Mouse (Mus musculus) thymus, adult 2 months (tissue): Measurements from ENCODE around the gene Marveld1.

Experiments
- CTCF ChIP-seq: fragments of 200-500 bp; IDR thresholded peaks from 2 replicates; pipeline ENCODE4 v1.5.1; 2012; ENCODE audit warnings: mild to moderate bottlenecking, control low read depth, low read length, moderate library complexity, borderline replicate concordance; ENCODE audit not compliant: control insufficient read depth, poor library complexity, insufficient read depth; ENCODE audit errors: extremely low read depth
- POLR2A ChIP-seq: fragments of 200-500 bp; IDR thresholded peaks from 2 replicates; pipeline ENCODE4 v1.6.1; 2012; ENCODE audit warnings: mild to moderate bottlenecking, low read length, control low read depth, moderate library complexity; ENCODE audit not compliant: control insufficient read depth, poor library complexity, insufficient read depth; ENCODE audit errors: extremely low read depth

- TF ChIP-seq CTCF (no peak), POLR2A (no peak)
These were observed 31.3 kb upstream of the Marveld1 start for GRCm38 (mm10) chr19:42115783-42116335.
